Comparison of ENCODE assay signal across 31 mouse cellular contexts in genomic region chr5:118047091-118047757, GRCm38 (mm10). TPM values are rescaled to one million over a fixed set of nuclear protein-coding genes. Genes with fewer than 3 reads are reported as not detected.
DNase-seq lines count a peak whose midpoint lies in the region; ATAC-seq and TF ChIP-seq lines count a peak whose summit lies in the region.
"Had no signal": no experiment of that assay in that cellular context is flagged by ENCODE, and none has a peak within 500 bp of the region (broad histone marks: within the 10 kb centered on the region; RNA-seq: fewer than 3 reads in every experiment).

No protein-coding gene starts in this region.

- H3K4me1 ChIP-seq in kidney, adult 2 months (ENCODE audit: control insufficient read depth, insufficient read depth, low read length) = no peaks in the 10 kb centered on the region
- peaks cover 31% of the 10 kb centered on the region for H3K4me1 ChIP-seq in thymus, adult 2 months (replicated peaks; ENCODE audit: control insufficient read depth, insufficient read depth, low read length)
- no peaks in the 10 kb centered on the region for H3K4me1 ChIP-seq in hindbrain, embryonic 14.5 days (replicated peaks; ENCODE audit: control insufficient read depth, insufficient read depth, low read length)
- H3K4me1 ChIP-seq: embryonic facial prominence, embryonic 13.5 days; forebrain, embryonic 10.5 days; forebrain, embryonic 15.5 days; hindbrain, embryonic 15.5 days; intestine, embryonic 15.5 days; midbrain, embryonic 10.5 days; midbrain, embryonic 15.5 days; neural tube, embryonic 13.5 days had no signal

- TF ChIP-seq CTCF in kidney, adult 2 months (conservative IDR thresholded peaks at IDR 0.05; ENCODE audit: insufficient read depth, insufficient read length, low read depth, low read length) = no peak
- no peak for TF ChIP-seq CTCF in thymus, adult 2 months (IDR thresholded peaks at IDR 0.05; ENCODE audit: borderline replicate concordance, control insufficient read depth, extremely low read depth, insufficient read depth, low read length, poor library complexity)

- peak; percentile 51 for DNase-seq in kidney, adult 2 months
- DNase-seq in kidney, postnatal 4 days = no peak
- DNase-seq in thymus, adult 2 months = no peak
- no peak for DNase-seq in thymus, postnatal 25 days
- no peak for DNase-seq in frontal cortex, postnatal 10 days (ENCODE audit: low spot score in 2 of 2)
- no peak for DNase-seq in hindbrain, embryonic 14.5 days (ENCODE audit: low spot score)
- DNase-seq: adrenal gland, postnatal 25 days; cerebellum, adult 11-12 months; cerebellum, postnatal 10 days; gastrocnemius, postnatal 10 days; heart, postnatal 10 days; layer of hippocampus, adult 9-11 months; liver; lung, adult 2 months; lung, postnatal 10 days; right cerebral cortex, postnatal 4 days; thymus, postnatal 4 days had no signal

- H3K4me3 ChIP-seq in kidney, adult 2 months (ENCODE audit: insufficient read depth, low read depth, low read length) = no peak overlapping the region
- H3K4me3 ChIP-seq in thymus, adult 2 months (ENCODE audit: control insufficient read depth, insufficient read depth, low read length) = no peak overlapping the region
- no peak overlapping the region for H3K4me3 ChIP-seq in hindbrain, embryonic 14.5 days (replicated peaks; ENCODE audit: low read length)
- H3K4me3 ChIP-seq: embryonic facial prominence, embryonic 13.5 days; forebrain, embryonic 10.5 days; forebrain, embryonic 15.5 days; heart, embryonic 13.5 days; hindbrain, embryonic 15.5 days; intestine, embryonic 15.5 days; midbrain, embryonic 10.5 days; midbrain, embryonic 15.5 days; neural tube, embryonic 13.5 days had no signal

- H3K4me2 ChIP-seq in hindbrain, embryonic 14.5 days (replicated peaks) = no peak overlapping the region
- H3K4me2 ChIP-seq: embryonic facial prominence, embryonic 13.5 days; forebrain, embryonic 15.5 days; heart, embryonic 13.5 days; hindbrain, embryonic 15.5 days; intestine, embryonic 15.5 days; midbrain, embryonic 15.5 days; neural tube, embryonic 13.5 days had no signal

- peak overlapping the region; percentile 21; the same call in 1 of the 2 replicates for H3K27ac ChIP-seq in kidney, adult 2 months (ENCODE audit: insufficient read depth, low read depth, low read length)
- peak overlapping the region; percentile 17; the same call in 1 of the 2 replicates for H3K27ac ChIP-seq in thymus, adult 2 months (ENCODE audit: control insufficient read depth, insufficient read depth, low read length)
- no peak overlapping the region for H3K27ac ChIP-seq in hindbrain, embryonic 14.5 days
- H3K27ac ChIP-seq: embryonic facial prominence, embryonic 13.5 days; forebrain, embryonic 10.5 days; forebrain, embryonic 15.5 days; heart, embryonic 13.5 days; hindbrain, embryonic 15.5 days; intestine, embryonic 15.5 days; liver, embryonic 14.5 days; macrophage; midbrain, embryonic 10.5 days; midbrain, embryonic 15.5 days; neural tube, embryonic 13.5 days had no signal

- no peak overlapping the region for H3K9ac ChIP-seq in hindbrain, embryonic 14.5 days
- H3K9ac ChIP-seq: embryonic facial prominence, embryonic 13.5 days; forebrain, embryonic 15.5 days; heart, embryonic 13.5 days; hindbrain, embryonic 15.5 days; intestine, embryonic 15.5 days; liver, embryonic 14.5 days; midbrain, embryonic 15.5 days; neural tube, embryonic 13.5 days had no signal

- no peaks in the 10 kb centered on the region for H3K36me3 ChIP-seq in kidney, adult 2 months (ENCODE audit: control insufficient read depth, insufficient read depth, low read length)
- H3K36me3 ChIP-seq in thymus, adult 2 months (ENCODE audit: control insufficient read depth, insufficient read depth, low read length) = no peaks in the 10 kb centered on the region
- no peaks in the 10 kb centered on the region for H3K36me3 ChIP-seq in hindbrain, embryonic 14.5 days (replicated peaks; ENCODE audit: control insufficient read depth, insufficient read depth)
- H3K36me3 ChIP-seq: embryonic facial prominence, embryonic 13.5 days; forebrain, embryonic 10.5 days; forebrain, embryonic 15.5 days; G1E; heart, embryonic 13.5 days; hindbrain, embryonic 15.5 days; intestine, embryonic 15.5 days; midbrain, embryonic 10.5 days; midbrain, embryonic 15.5 days; neural tube, embryonic 13.5 days had no signal

- no peak for TF ChIP-seq POLR2A in kidney, adult 2 months (IDR thresholded peaks at IDR 0.05; ENCODE audit: low read depth, low read length)
- no peak for TF ChIP-seq POLR2A in thymus, adult 2 months (IDR thresholded peaks at IDR 0.05; ENCODE audit: control insufficient read depth, extremely low read depth, insufficient read depth, low read length, poor library complexity)

- WGBS in kidney, adult 2 months = 77% methylated on average over 14 of the region's 14 CpGs
- 46% methylated on average over 14 of the region's 14 CpGs for WGBS in thymus, adult 2 months
- 91% methylated on average over 14 of the region's 14 CpGs for WGBS in hindbrain, embryonic 14.5 days

- H3K9me3 ChIP-seq in hindbrain, embryonic 14.5 days (ENCODE audit: control insufficient read depth, low read length) = no peaks in the 10 kb centered on the region
- H3K9me3 ChIP-seq: embryonic facial prominence, embryonic 13.5 days; forebrain, embryonic 10.5 days; forebrain, embryonic 15.5 days; heart, embryonic 13.5 days; hindbrain, embryonic 15.5 days; intestine, embryonic 15.5 days; midbrain, embryonic 10.5 days; midbrain, embryonic 15.5 days; neural tube, embryonic 13.5 days had no signal

- no peaks in the 10 kb centered on the region for H3K27me3 ChIP-seq in kidney, adult 2 months (replicated peaks; ENCODE audit: control insufficient read depth, insufficient read depth, low read length)
- no peaks in the 10 kb centered on the region for H3K27me3 ChIP-seq in thymus, adult 2 months (ENCODE audit: control insufficient read depth, insufficient read depth, low read length)
- no peaks in the 10 kb centered on the region for H3K27me3 ChIP-seq in hindbrain, embryonic 14.5 days (ENCODE audit: control insufficient read depth, insufficient read depth, low read length)
- H3K27me3 ChIP-seq: embryonic facial prominence, embryonic 13.5 days; forebrain, embryonic 15.5 days; heart, embryonic 13.5 days; hindbrain, embryonic 15.5 days; intestine, embryonic 15.5 days; midbrain, embryonic 15.5 days; neural tube, embryonic 13.5 days had no signal

- ATAC-seq in CD4-positive, CD25-positive, alpha-beta regulatory T cell, adult 4 months = peak; percentile 60
- ATAC-seq in inflammation-experienced regulatory T-cells, adult 6 months = peak; percentile 64
- ATAC-seq in hindbrain, embryonic 14.5 days (ENCODE audit: low FRiP score) = no peak
- ATAC-seq: forebrain, embryonic 15.5 days; intestine, embryonic 15.5 days; midbrain, embryonic 15.5 days had no signal

RNA-seq across cellular contexts. Expression of gene Tesc, which starts 19.7 kb away (rescaled TPM):
- polyA plus RNA-seq in kidney, adult 2 months (2012; rRNA removed) = 33.3 and 38.1 TPM in 2 replicates
- 48.4 and 50.5 TPM in 2 replicates for polyA plus RNA-seq in thymus, adult 2 months (2012; rRNA removed)
- 1 to 10 TPM; 2.9 to 7.7 TPM for polyA plus RNA-seq in CD4-positive, CD25-positive, alpha-beta regulatory T cell, adult 4 months (2017; shearing (Covaris generic))
- 1 to 10 TPM; 3.2 to 6.1 (median 5.5) TPM for polyA plus RNA-seq in inflammation-experienced regulatory T-cells, adult 6 months (2017; shearing (Covaris generic))
- polyA plus RNA-seq in hindbrain, embryonic 14.5 days (2014; fragmentation: Nextera tagmentation; extraction: Ambion mirVana) = 4.3 and 4.9 TPM in 2 replicates
- polyA plus RNA-seq: G1E, macrophage had no signal
